Mouse (Mus musculus): Measurements from ENCODE around the gene Grm7.

- no peak for TF ChIP-seq CTCF (IDR thresholded peaks at IDR 0.05; ENCODE audit: low read depth)
- no peak for TF ChIP-seq EP300 (IDR thresholded peaks at IDR 0.05; ENCODE audit: low read depth)
These were observed 88.5 kb downstream of the Grm7 start for GRCm38 (mm10) chr6:110733914-110734313.
